Mouse (Mus musculus) gastrocnemius, postnatal 36 days (tissue): ENCODE data around the gene Iqcf3. TPM values are rescaled to one million over a fixed set of nuclear protein-coding genes. Genes with fewer than 3 reads are reported as not detected.
"Not testable (repeated sequence)": the region's sequence is repeated elsewhere in the genome, so short reads cannot be mapped to it uniquely, and the experiment has no call there.

Experiments used
- DNase-seq, 2 experiments: peaks; one replicate each; pipeline ENCODE4 v3.0.0; 2022
- intact Hi-C: fragments of 180-260 bp; cut with DNase I; formaldehyde crosslinking; loops from one replicate; pipeline ENCODE4 v1.15.1; 2025
- long read RNA-seq, 2 experiments: library from polyadenylated mRNA; stranded (forward); transcript quantifications; one replicate each; pipeline ENCODE4 v2.0.0; 2021
- total RNA-seq, 2 experiments: library from RNA; stranded (reverse); gene quantifications; 2 replicates each; pipeline ENCODE4 v1.2.3; 2021

Gene Iqcf3
- total RNA-seq: not detected
- long read RNA-seq, experiment 1: 0 reads
- long read RNA-seq, experiment 2: 0 reads

- intact Hi-C loops: no loop called here
- DNase-seq: no peak
These were observed at the start of gene Iqcf3 for GRCm38 (mm10) chr9:106561531-106561930. Gene Iqcf3, minus strand, starts transcription at chr9:106561631.

GRCm38 (mm10) chr9:106610727-106611126, 49.3 kb upstream of the Iqcf3 start:
- intact Hi-C loops: no loop called here
- DNase-seq: no peak

GRCm38 (mm10) chr9:106600546-106600945, 39.1 kb upstream of the Iqcf3 start:
- intact Hi-C loops: no loop called here
- no peak for DNase-seq

- DNase-seq: no peak
- intact Hi-C loops: no loop called here
These were observed 37.0 kb upstream of the Iqcf3 start for GRCm38 (mm10) chr9:106598466-106598865.

GRCm38 (mm10) chr9:106595836-106596235, 34.4 kb upstream of the Iqcf3 start:
- DNase-seq: no peak
- intact Hi-C loops: no loop called here

- DNase-seq, intact Hi-C loops: not testable (repeated sequence)
These were observed 34.0 kb upstream of the Iqcf3 start for GRCm38 (mm10) chr9:106595402-106595801.

- intact Hi-C loops: no loop called here
- no peak for DNase-seq
These were observed 30.7 kb upstream of the Iqcf3 start for GRCm38 (mm10) chr9:106592158-106592557.

GRCm38 (mm10) chr9:106582552-106582951, 21.1 kb upstream of the Iqcf3 start:
- intact Hi-C loops: no loop called here

GRCm38 (mm10) chr9:106580016-106580415, 18.6 kb upstream of the Iqcf3 start:
- DNase-seq: no peak
- intact Hi-C loops: no loop called here

More at GRCm38 (mm10) chr9:106582552-106582951, 21.1 kb upstream of the Iqcf3 start:
- DNase-seq: no peak

GRCm38 (mm10) chr9:106576112-106576511, 14.7 kb upstream of the Iqcf3 start:
- intact Hi-C loops: no loop called here
- no peak for DNase-seq

GRCm38 (mm10) chr9:106573366-106573765, 11.9 kb upstream of the Iqcf3 start:
- no peak for DNase-seq
- intact Hi-C loops: no loop called here

GRCm38 (mm10) chr9:106572186-106572585, 10.8 kb upstream of the Iqcf3 start:
- DNase-seq: no peak
- intact Hi-C loops: no loop called here

- no peak for DNase-seq
- intact Hi-C loops: no loop called here
These were observed 9.5 kb upstream of the Iqcf3 start, which contains the start of gene Iqcf4 for GRCm38 (mm10) chr9:106570896-106571295. Gene Iqcf4, minus strand, starts transcription at chr9:106570996.

GRCm38 (mm10) chr9:106566437-106566836, 5.0 kb upstream of the Iqcf3 start:
- no peak for DNase-seq
- intact Hi-C loops: no loop called here

GRCm38 (mm10) chr9:106564025-106564424, 2.6 kb upstream of the Iqcf3 start:
- no peak for DNase-seq
- intact Hi-C loops: no loop called here

- no peak for DNase-seq
- intact Hi-C loops: no loop called here
These were observed 860 bp upstream of the Iqcf3 start for GRCm38 (mm10) chr9:106562291-106562690.

- no peak for DNase-seq
- intact Hi-C loops: no loop called here
These were observed 26.5 kb downstream of the Iqcf3 start for GRCm38 (mm10) chr9:106534975-106535374.

- no peak for DNase-seq
- intact Hi-C loops: no loop called here
These were observed 27.1 kb downstream of the Iqcf3 start for GRCm38 (mm10) chr9:106534296-106534695.

GRCm38 (mm10) chr9:106531833-106532232, 29.6 kb downstream of the Iqcf3 start:
- DNase-seq: no peak
- intact Hi-C loops: no loop called here

- intact Hi-C loops: no loop called here
- DNase-seq: no peak
These were observed 41.5 kb downstream of the Iqcf3 start for GRCm38 (mm10) chr9:106519909-106520308.

GRCm38 (mm10) chr9:106519433-106519832, 42.0 kb downstream of the Iqcf3 start:
- intact Hi-C loops: no loop called here
- DNase-seq: no peak

- intact Hi-C loops: no loop called here
- no peak for DNase-seq
These were observed 47.2 kb downstream of the Iqcf3 start, which contains the start of gene Iqcf5 for GRCm38 (mm10) chr9:106514273-106514672. Gene Iqcf5, plus strand, starts transcription at chr9:106514573.

- intact Hi-C loops: no loop called here
- no peak for DNase-seq
These were observed 47.9 kb downstream of the Iqcf3 start for GRCm38 (mm10) chr9:106513566-106513965.
